Mouse (Mus musculus): ENCODE results near the gene Ccar1. TPM values are rescaled to one million over a fixed set of nuclear protein-coding genes. Genes with fewer than 3 reads are reported as not detected.

Ccar1 gene
- polyA plus RNA-seq (2016; fragmentation: Nextera tagmentation; extraction: Ambion mirVana): 109 and 154 TPM in 2 replicates

DNA sequence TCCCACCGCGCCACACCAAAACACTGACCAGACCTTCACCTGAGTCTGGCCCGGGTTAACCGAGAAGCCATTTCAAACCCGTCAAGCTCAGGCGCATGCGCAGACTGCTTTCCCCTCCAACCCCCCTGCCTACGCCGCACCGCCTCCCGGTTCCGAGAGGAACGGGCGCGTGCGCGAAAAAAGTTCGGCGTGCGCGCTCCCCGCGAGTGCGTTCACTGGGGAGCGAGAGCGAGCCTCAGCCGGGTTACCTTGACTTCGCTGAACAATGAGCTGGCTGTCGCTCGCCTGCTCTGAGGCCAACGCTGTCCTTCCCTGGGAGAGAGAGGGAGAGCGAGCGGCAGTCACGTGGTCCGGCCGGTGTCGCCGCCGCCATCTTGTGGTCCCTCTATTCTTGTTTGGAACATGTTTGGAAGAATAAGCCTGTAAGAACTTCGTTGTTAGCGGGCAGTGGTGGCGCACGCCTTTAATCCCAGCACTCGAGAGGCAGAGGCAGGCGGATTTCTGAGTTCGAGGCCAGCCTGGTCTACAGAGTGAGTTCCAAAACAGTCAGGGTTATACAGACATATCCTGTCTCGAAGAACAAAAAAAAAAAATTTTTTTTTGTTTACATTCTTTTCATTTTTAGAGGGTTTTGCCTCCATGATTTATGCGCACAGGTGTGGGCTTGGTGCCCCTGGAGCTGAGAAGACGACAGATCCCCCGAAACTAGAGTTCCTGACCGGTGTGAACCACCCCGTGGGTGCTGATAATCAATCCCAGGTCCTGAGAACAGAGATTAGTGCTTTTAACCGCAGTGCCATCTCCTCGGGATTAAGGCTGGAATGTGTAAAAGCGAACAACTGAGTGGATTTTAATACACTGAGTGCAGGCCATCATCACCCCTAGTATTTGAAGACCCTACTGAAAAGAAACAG lies at the start of gene Ccar1:
Ccar1 (minus strand) TSS at position 110 of the 914 bp plus-strand sequence.
- Histone ChIP-seq H3K36me3 (peaks cover 34% of the 10 kb centered on the region), H3K27me3 (ENCODE audit: insufficient read depth, poor library complexity, severe bottlenecking) (no peaks in the 10 kb centered on the region), H3K4me1 (replicated peaks) (peaks cover 20% of the 10 kb centered on the region), H3K9me3 (no peaks in the 10 kb centered on the region), H3K4me3 (peak within 1 kb of the TSS; percentile 98), H3K27ac (peak within 1 kb of the TSS; percentile 99)
- peak; percentile 99 for DNase-seq (ENCODE audit: low spot score)
- 4% methylated on average over 55 of the region's 55 CpGs for WGBS

- H3K27me3 ChIP-seq (ENCODE audit: insufficient read depth, poor library complexity, severe bottlenecking): no peaks in the 10 kb centered on the region
- H3K9me3 ChIP-seq: no peaks in the 10 kb centered on the region
- no peak overlapping the region for H3K27ac ChIP-seq
- H3K36me3 ChIP-seq: peaks cover 40% of the 10 kb centered on the region
- no peak for DNase-seq (ENCODE audit: low spot score)
- no peak overlapping the region for H3K4me3 ChIP-seq
- WGBS: 93% methylated on average over 7 of the region's 7 CpGs
- peaks cover 5% of the 10 kb centered on the region; the same call in 1 of the 2 replicates for H3K4me1 ChIP-seq (replicated peaks)
Measured at GRCm38 (mm10) chr10:62840687-62841086, 48.6 kb upstream of the Ccar1 start.

DNA sequence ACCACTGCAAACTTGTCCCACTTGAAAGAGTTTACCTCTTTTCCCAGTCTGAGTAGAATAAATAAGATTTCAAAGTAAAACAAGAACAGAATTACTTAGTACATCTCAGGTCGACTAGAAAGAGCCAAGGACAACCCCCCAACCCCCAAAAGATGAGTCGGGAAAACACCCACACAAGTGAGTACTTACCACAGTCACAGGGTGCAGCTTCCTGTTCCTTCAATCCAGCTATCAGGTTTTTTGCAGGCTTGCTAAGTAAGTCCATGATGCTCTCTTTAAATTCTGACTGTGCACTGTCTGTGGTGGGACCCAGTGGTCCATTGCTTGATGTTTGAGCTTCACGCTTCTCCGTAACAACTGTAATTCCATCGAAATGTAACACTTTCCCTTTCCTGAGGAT lies 45.9 kb upstream of the Ccar1 start:
- Histone ChIP-seq H3K36me3 (peaks cover 60% of the 10 kb centered on the region), H3K27ac (no peak overlapping the region), H3K9me3 (no peaks in the 10 kb centered on the region), H3K4me1 (replicated peaks) (no peaks in the 10 kb centered on the region), H3K4me3 (no peak overlapping the region), H3K27me3 (ENCODE audit: insufficient read depth, poor library complexity, severe bottlenecking) (no peaks in the 10 kb centered on the region)
- 91% methylated on average over 5 of the region's 5 CpGs for WGBS
- no peak for DNase-seq (ENCODE audit: low spot score)

DNA sequence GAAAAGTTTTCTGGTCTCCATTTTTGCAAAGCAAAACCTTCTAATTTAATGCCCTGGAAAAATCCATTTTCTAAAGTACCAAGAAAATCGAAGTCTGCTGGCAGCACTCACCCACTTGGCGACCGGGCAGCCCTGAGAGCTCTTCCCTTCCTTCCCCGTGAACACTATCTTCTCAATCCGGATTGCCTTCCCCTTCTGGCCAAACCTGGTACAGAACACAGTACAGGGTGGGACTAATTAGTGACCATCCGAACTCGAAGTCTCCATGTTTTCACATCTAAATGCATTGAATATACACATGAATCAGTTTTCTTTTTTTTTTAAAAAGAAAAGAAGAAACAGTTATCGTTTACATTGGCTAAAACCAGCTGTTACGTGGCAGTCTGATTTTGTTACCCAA lies 40.7 kb upstream of the Ccar1 start:
- Histone ChIP-seq H3K36me3 (peaks cover 62% of the 10 kb centered on the region), H3K27ac (no peak overlapping the region), H3K9me3 (no peaks in the 10 kb centered on the region), H3K27me3 (ENCODE audit: insufficient read depth, poor library complexity, severe bottlenecking) (no peaks in the 10 kb centered on the region), H3K4me3 (no peak overlapping the region), H3K4me1 (replicated peaks) (no peaks in the 10 kb centered on the region)
- DNase-seq (ENCODE audit: low spot score): no peak
- WGBS: 85% methylated on average over 9 of the region's 9 CpGs

GRCm38 (mm10) chr10:62831546-62831945 lies 39.5 kb upstream of the Ccar1 start:
- Histone ChIP-seq H3K27me3 (ENCODE audit: insufficient read depth, poor library complexity, severe bottlenecking) (no peaks in the 10 kb centered on the region), H3K4me3 (no peak overlapping the region), H3K27ac (no peak overlapping the region), H3K4me1 (replicated peaks) (no peaks in the 10 kb centered on the region), H3K9me3 (no peaks in the 10 kb centered on the region), H3K36me3 (peaks cover 57% of the 10 kb centered on the region)
- no peak for DNase-seq (ENCODE audit: low spot score)
- 93% methylated on average over 2 of the region's 2 CpGs for WGBS

- Histone ChIP-seq H3K4me1 (replicated peaks) (no peaks in the 10 kb centered on the region), H3K36me3 (peaks cover 49% of the 10 kb centered on the region), H3K4me3 (no peak overlapping the region), H3K9me3 (no peaks in the 10 kb centered on the region), H3K27ac (no peak overlapping the region), H3K27me3 (ENCODE audit: insufficient read depth, poor library complexity, severe bottlenecking) (no peaks in the 10 kb centered on the region)
- DNase-seq (ENCODE audit: low spot score): no peak
- 81% methylated on average over 8 of the region's 8 CpGs for WGBS
Measured at GRCm38 (mm10) chr10:62824474-62824873, 32.4 kb upstream of the Ccar1 start.

GRCm38 (mm10) chr10:62823431-62823830 lies 31.3 kb upstream of the Ccar1 start:
- Histone ChIP-seq H3K36me3 (peaks cover 54% of the 10 kb centered on the region), H3K4me3 (no peak overlapping the region)

DNA sequence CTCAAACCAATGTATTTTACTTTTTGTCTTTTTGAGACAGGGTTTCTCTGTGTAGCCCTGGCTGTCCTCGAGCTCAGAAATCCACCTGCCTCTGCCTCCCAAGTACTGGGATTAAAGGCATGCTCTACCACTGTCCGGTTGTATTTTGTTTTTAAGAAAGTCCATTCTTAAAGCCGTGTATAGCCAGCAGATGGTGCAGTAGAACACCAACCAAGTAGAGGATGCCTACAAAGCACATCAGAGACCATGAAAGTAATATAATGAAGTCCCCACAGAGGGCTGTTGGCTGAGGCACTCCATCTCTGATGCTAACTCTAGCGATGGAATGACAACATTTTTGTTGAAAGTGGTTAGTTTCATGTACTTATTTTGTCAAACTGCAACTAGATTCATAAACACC lies 17.9 kb upstream of the Ccar1 start:
- 79% methylated on average over 4 of the region's 4 CpGs for WGBS
- no peak for DNase-seq (ENCODE audit: low spot score)
- Histone ChIP-seq H3K27ac (no peak overlapping the region), H3K36me3 (peaks cover 37% of the 10 kb centered on the region), H3K4me3 (no peak overlapping the region), H3K4me1 (replicated peaks) (no peaks in the 10 kb centered on the region), H3K27me3 (ENCODE audit: insufficient read depth, poor library complexity, severe bottlenecking) (no peaks in the 10 kb centered on the region), H3K9me3 (no peaks in the 10 kb centered on the region)

More at GRCm38 (mm10) chr10:62823431-62823830, 31.3 kb upstream of the Ccar1 start:
- 81% methylated on average over 4 of the region's 4 CpGs for WGBS
- no peaks in the 10 kb centered on the region for H3K4me1 ChIP-seq (replicated peaks)
- H3K27me3 ChIP-seq (ENCODE audit: insufficient read depth, poor library complexity, severe bottlenecking): no peaks in the 10 kb centered on the region
- no peak for DNase-seq (ENCODE audit: low spot score)
- H3K27ac ChIP-seq: no peak overlapping the region
- H3K9me3 ChIP-seq: no peaks in the 10 kb centered on the region

DNA sequence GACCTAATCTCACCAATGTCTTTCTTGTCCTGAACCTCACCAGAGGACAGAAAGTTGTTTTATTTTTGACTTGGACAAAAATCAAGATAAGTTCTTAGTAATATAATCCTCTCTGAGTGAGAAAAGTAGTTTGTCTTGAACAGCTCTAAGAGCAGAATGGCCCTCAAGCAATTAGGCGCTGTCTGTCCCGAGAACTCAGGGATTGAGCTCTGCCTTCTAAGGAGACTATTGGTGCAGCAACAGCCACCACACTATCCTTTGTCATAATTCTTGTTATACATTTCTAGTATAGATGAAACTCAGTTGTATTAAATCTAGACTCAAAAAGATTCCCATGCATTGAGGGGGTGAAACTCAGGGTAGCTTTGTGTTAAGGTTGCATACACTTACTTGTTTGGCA lies 16.7 kb upstream of the Ccar1 start:
- Histone ChIP-seq H3K4me1 (replicated peaks) (no peaks in the 10 kb centered on the region), H3K27me3 (ENCODE audit: insufficient read depth, poor library complexity, severe bottlenecking) (no peaks in the 10 kb centered on the region), H3K9me3 (no peaks in the 10 kb centered on the region), H3K27ac (no peak overlapping the region), H3K4me3 (no peak overlapping the region), H3K36me3 (peaks cover 28% of the 10 kb centered on the region)
- 98% methylated on average over 2 of the region's 2 CpGs for WGBS
- DNase-seq (ENCODE audit: low spot score): no peak

GRCm38 (mm10) chr10:62808316-62808715 lies 16.2 kb upstream of the Ccar1 start:
- Histone ChIP-seq H3K4me1 (replicated peaks) (no peaks in the 10 kb centered on the region), H3K27me3 (ENCODE audit: insufficient read depth, poor library complexity, severe bottlenecking) (no peaks in the 10 kb centered on the region), H3K36me3 (peaks cover 24% of the 10 kb centered on the region), H3K9me3 (no peaks in the 10 kb centered on the region), H3K4me3 (no peak overlapping the region), H3K27ac (no peak overlapping the region)
- WGBS: 92% methylated on average over 7 of the region's 7 CpGs
- DNase-seq (ENCODE audit: low spot score): no peak

DNA sequence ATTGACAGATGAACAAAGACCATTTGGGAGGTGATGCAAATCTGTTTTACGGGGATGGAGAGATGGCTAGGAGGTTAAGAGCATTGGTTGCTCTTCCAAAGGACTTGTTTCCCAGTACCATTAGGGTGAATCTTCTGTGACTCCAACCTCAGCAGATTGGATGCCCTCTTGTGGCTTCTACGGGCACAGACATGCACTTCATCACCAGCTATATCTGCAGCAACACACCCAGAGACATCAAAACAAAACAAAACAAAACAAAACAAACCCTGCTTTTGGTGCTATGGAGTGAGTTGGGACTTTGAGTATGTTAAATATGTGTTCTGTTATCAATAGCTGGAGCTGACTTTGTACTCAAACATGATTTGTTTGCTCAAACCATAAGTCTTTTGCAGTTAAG lies 12.0 kb upstream of the Ccar1 start:
- no peak for DNase-seq (ENCODE audit: low spot score)
- Histone ChIP-seq H3K36me3 (0 out of 2 replicates have a peak, but pooled peaks cover 4% of the 10 kb centered on the region), H3K9me3 (no peaks in the 10 kb centered on the region), H3K4me1 (replicated peaks) (no peaks in the 10 kb centered on the region), H3K4me3 (no peak overlapping the region), H3K27ac (no peak overlapping the region), H3K27me3 (ENCODE audit: insufficient read depth, poor library complexity, severe bottlenecking) (no peaks in the 10 kb centered on the region)
- WGBS: 80% methylated on average over 2 of the region's 2 CpGs

GRCm38 (mm10) chr10:62803296-62803695 lies 11.2 kb upstream of the Ccar1 start:
- H3K27ac ChIP-seq: no peak overlapping the region
- H3K36me3 ChIP-seq: 0 out of 2 replicates have a peak, but pooled peaks cover 4% of the 10 kb centered on the region
- H3K4me1 ChIP-seq (replicated peaks): no peaks in the 10 kb centered on the region
- H3K27me3 ChIP-seq (ENCODE audit: insufficient read depth, poor library complexity, severe bottlenecking): no peaks in the 10 kb centered on the region
- H3K4me3 ChIP-seq: no peak overlapping the region
- DNase-seq (ENCODE audit: low spot score): no peak
- no peaks in the 10 kb centered on the region for H3K9me3 ChIP-seq
- 97% methylated on average over 2 of the region's 2 CpGs for WGBS

DNA sequence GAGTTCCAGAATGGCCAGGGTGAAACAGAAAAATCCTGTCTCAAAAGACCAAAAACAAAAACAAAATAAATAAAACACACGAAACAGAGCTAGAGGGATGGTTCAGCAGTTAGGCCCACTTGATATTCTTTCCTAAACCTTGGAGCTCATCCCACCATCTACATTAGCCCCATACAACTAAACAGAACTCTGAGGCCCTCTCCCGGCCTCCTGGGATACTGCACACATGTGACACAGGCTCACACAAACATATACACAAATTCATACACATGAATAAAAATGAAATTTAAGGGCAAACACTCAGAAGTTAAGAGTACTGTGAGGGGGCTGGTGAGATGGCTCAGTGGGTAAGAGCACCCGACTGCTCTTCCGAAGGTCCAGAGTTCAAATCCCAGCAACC lies 2.1 kb upstream of the Ccar1 start:
- WGBS: 98% methylated on average over 4 of the region's 4 CpGs
- H3K27ac ChIP-seq: no peak overlapping the region
- no peaks in the 10 kb centered on the region for H3K27me3 ChIP-seq (ENCODE audit: insufficient read depth, poor library complexity, severe bottlenecking)
- H3K9me3 ChIP-seq: no peaks in the 10 kb centered on the region
- no peak overlapping the region for H3K4me3 ChIP-seq
- peaks cover 16% of the 10 kb centered on the region for H3K36me3 ChIP-seq
- peaks cover 20% of the 10 kb centered on the region for H3K4me1 ChIP-seq (replicated peaks)
- DNase-seq (ENCODE audit: low spot score): no peak

Measured in hindbrain, embryonic 10.5 days (tissue).